Mouse (Mus musculus): ENCODE data around the gene Tbata. TPM values are rescaled to one million over a fixed set of nuclear protein-coding genes. Genes with fewer than 3 reads are reported as not detected.

Gene Tbata
- polyA plus RNA-seq, 1 experiment from 2014 or later: 0.25 TPM

- H3K27me3 ChIP-seq (ENCODE audit: insufficient read depth, poor library complexity, severe bottlenecking): no peaks in the 10 kb centered on the region
- 68% methylated on average over 4 of the region's 4 CpGs for WGBS
- H3K36me3 ChIP-seq: no peaks in the 10 kb centered on the region
- H3K4me3 ChIP-seq: no peak overlapping the region
- no peak overlapping the region for H3K27ac ChIP-seq
- peak; percentile 13 for DNase-seq (ENCODE audit: low spot score)
- no peaks in the 10 kb centered on the region for H3K9me3 ChIP-seq
- H3K4me1 ChIP-seq (replicated peaks): peaks cover 6% of the 10 kb centered on the region; the same call in 1 of the 2 replicates
These were observed 55.1 kb downstream of the Tbata start for GRCm38 (mm10) chr10:61226784-61227396.

GRCm38 (mm10) chr10:61231756-61232155, 60.0 kb downstream of the Tbata start:
- WGBS: 86% methylated on average over 3 of the region's 3 CpGs
- no peak for DNase-seq (ENCODE audit: low spot score)
- H3K27ac ChIP-seq: no peak overlapping the region
- H3K27me3 ChIP-seq (ENCODE audit: insufficient read depth, poor library complexity, severe bottlenecking): no peaks in the 10 kb centered on the region
- no peak overlapping the region for H3K4me3 ChIP-seq
- no peaks in the 10 kb centered on the region for H3K4me1 ChIP-seq (replicated peaks)
- H3K36me3 ChIP-seq: no peaks in the 10 kb centered on the region
- no peaks in the 10 kb centered on the region for H3K9me3 ChIP-seq

DNA sequence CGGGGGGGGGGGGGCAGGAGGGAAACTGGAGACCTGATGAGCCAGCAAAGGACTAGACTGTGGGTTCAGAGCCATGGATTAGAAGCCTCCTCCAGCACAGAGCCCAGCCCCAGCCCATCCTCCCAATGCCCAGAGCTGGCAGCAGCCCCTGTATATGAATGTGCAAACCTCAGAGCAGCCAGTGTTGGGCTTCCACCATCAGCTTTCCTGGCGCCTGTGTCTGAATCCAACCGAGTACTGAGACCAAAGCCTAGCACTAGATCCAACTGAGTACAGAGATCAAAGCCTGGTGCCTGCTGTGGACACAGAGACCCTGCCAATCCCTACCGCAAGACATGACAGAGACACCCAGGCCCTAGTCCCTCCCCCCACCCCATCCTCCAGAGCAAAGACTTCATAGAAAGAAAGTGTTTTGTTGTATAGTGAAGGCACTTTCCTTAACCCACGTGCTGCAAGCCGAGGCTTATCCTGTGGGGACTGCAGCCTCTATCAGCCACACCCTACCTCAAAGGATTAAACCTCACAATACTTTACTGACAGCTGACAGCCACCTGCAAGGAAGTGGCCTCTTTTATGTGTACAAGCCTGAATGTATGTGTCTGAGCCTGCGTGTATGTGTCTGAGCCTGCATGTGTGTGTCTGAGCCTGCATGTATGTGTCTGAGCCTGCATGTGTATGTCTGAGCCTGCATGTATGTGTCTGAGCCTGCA, 61.3 kb downstream of the Tbata start:
- H3K9me3 ChIP-seq: no peaks in the 10 kb centered on the region
- 41% methylated on average over 7 of the region's 7 CpGs for WGBS
- no peak overlapping the region for H3K27ac ChIP-seq
- no peak for DNase-seq (ENCODE audit: low spot score)
- no peaks in the 10 kb centered on the region for H3K36me3 ChIP-seq
- no peaks in the 10 kb centered on the region for H3K4me1 ChIP-seq (replicated peaks)
- no peaks in the 10 kb centered on the region for H3K27me3 ChIP-seq (ENCODE audit: insufficient read depth, poor library complexity, severe bottlenecking)
- no peak overlapping the region for H3K4me3 ChIP-seq

DNA sequence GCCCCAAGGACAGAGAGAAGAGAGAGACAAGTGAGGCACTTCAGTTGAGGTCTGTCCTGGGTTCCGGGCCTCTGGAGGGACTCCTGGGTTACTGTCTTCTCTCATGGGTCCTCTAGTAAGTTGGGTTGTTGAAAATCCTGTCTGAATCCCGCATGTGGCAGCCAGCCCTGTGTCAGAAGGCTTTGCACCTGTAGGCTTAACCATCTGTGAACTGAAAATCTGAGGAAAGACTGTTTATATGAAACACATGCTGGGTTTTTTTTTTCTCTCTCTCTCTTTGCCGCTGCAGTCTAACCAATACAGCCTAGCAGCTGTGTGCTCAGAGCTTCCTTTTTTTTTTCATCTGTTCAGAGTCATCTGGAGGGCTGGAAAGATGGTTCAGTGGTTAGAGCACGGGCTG, 62.6 kb downstream of the Tbata start:
- no peaks in the 10 kb centered on the region for H3K36me3 ChIP-seq
- H3K27ac ChIP-seq: no peak overlapping the region
- WGBS: 80% methylated on average over 4 of the region's 4 CpGs
- H3K4me3 ChIP-seq: no peak overlapping the region
- no peaks in the 10 kb centered on the region for H3K27me3 ChIP-seq (ENCODE audit: insufficient read depth, poor library complexity, severe bottlenecking)
- DNase-seq (ENCODE audit: low spot score): no peak
- no peaks in the 10 kb centered on the region for H3K9me3 ChIP-seq
- no peaks in the 10 kb centered on the region for H3K4me1 ChIP-seq (replicated peaks)

DNA sequence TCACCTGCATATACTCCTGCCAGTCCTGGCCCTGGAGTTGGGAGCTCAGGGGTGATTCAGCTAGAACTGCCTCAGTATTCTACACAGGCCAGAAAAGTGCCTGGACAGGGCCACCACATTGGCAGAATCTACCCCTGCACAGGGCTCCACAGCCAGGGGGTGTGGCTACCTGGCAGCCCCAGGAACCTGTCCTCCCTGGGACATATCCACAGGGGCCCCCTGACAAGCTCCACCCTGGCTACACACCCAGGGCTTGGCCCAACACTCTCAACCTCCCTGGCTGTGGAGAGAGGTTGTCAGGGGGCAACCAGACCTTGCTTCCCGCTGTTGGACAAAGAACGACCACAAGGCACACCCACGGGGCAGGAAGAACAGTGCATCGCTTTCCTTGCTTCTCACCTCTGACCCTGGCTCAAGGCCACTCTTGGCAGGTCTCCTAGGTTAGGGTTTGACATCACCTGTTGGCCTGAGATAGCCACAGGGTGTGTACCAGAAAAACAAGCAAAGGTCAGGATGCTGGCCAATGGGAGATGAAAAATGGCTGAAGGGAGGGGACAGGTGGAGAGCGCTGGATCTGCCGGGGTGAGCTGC, 64.0 kb downstream of the Tbata start:
- no peak for DNase-seq (ENCODE audit: low spot score)
- Histone ChIP-seq H3K9me3 (no peaks in the 10 kb centered on the region), H3K4me3 (no peak overlapping the region), H3K27me3 (ENCODE audit: insufficient read depth, poor library complexity, severe bottlenecking) (no peaks in the 10 kb centered on the region), H3K4me1 (replicated peaks) (peaks cover 8% of the 10 kb centered on the region), H3K36me3 (no peaks in the 10 kb centered on the region), H3K27ac (no peak overlapping the region)
- WGBS: 90% methylated on average over 6 of the region's 6 CpGs

- Histone ChIP-seq H3K4me3 (no peak overlapping the region), H3K27me3 (ENCODE audit: insufficient read depth, poor library complexity, severe bottlenecking) (no peaks in the 10 kb centered on the region), H3K4me1 (replicated peaks) (peaks cover 15% of the 10 kb centered on the region), H3K27ac (no peak overlapping the region), H3K36me3 (no peaks in the 10 kb centered on the region), H3K9me3 (no peaks in the 10 kb centered on the region)
- no peak for DNase-seq (ENCODE audit: low spot score)
- 66% methylated on average over 4 of the region's 4 CpGs for WGBS
These were observed 65.1 kb downstream of the Tbata start for GRCm38 (mm10) chr10:61236683-61237390.

- no peak for DNase-seq (ENCODE audit: low spot score)
- H3K4me3 ChIP-seq: no peak overlapping the region
- no peaks in the 10 kb centered on the region for H3K27me3 ChIP-seq (ENCODE audit: insufficient read depth, poor library complexity, severe bottlenecking)
- no peaks in the 10 kb centered on the region for H3K36me3 ChIP-seq
- 77% methylated on average over 6 of the region's 6 CpGs for WGBS
- no peaks in the 10 kb centered on the region for H3K9me3 ChIP-seq
- H3K4me1 ChIP-seq (replicated peaks): peaks cover 20% of the 10 kb centered on the region
- 0 out of 2 replicates have a peak overlapping the region, but pooled peaks have one; percentile 16 for H3K27ac ChIP-seq
These were observed 65.6 kb downstream of the Tbata start for GRCm38 (mm10) chr10:61237391-61237785.

Other genes with a start within 250 kb of the Tbata start
- 23.5 and 26.3 TPM in 2 replicates for gene Pcbd1, start 82.6 kb upstream of the Tbata start, polyA plus RNA-seq (2016; fragmentation: Nextera tagmentation; extraction: Ambion mirVana)
- gene Sgpl1, start 24.3 kb upstream of the Tbata start, polyA plus RNA-seq (2016; fragmentation: Nextera tagmentation; extraction: Ambion mirVana): 64.8 and 73.0 TPM in 2 replicates
- 0.26 and 0.43 TPM in 2 replicates for gene Adamts14, start 101.5 kb downstream of the Tbata start, polyA plus RNA-seq (2016; fragmentation: Nextera tagmentation; extraction: Ambion mirVana)
- not detected in 2 replicates for gene Prf1, start 125.9 kb downstream of the Tbata start, polyA plus RNA-seq (2016; fragmentation: Nextera tagmentation; extraction: Ambion mirVana)
- gene Pald1, start 211.6 kb downstream of the Tbata start, polyA plus RNA-seq (2016; fragmentation: Nextera tagmentation; extraction: Ambion mirVana): 35.7 and 40.3 TPM in 2 replicates
- 0.12 and 0.24 TPM in 2 replicates for gene Nodal, start 246.0 kb downstream of the Tbata start, polyA plus RNA-seq (2016; fragmentation: Nextera tagmentation; extraction: Ambion mirVana)

Data from hindbrain, embryonic 10.5 days (tissue).